22 mouse cellular contexts compared by ENCODE assay signal in the genomic region with DNA sequence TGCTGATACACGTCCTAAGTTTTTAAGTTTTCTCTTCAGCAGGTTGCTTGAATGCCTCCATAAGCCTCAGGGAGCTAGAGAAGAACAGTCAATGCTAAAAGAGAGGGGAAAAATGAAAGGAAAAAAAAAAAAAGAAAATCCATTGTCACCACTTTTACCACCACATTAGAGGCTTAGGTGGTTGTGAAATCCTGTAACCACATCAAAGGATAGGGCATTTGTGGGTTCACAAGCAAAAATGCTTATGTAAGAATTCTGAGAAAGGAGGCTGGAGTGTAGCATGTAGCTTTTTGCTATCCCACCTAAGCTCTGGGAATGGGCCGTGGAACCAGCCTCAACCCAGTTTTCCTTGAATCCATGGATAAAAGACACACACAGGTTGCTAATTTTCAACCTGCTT.
"Had no signal": no experiment of that assay in that cellular context is flagged by ENCODE, and none has a peak within 500 bp of the region (broad histone marks: within the 10 kb centered on the region; RNA-seq: fewer than 3 reads in every experiment).

No protein-coding gene starts in this region.

- DNase-seq: heart, postnatal 10 days; heart, postnatal 14 days; heart, postnatal 36 days; heart, postnatal 4 days; kidney, adult 11 months; kidney, adult 18-20 months; kidney, adult 2 months; kidney, adult 8-10 months; kidney, adult 9 months; kidney, postnatal 10 days; kidney, postnatal 14 days; kidney, postnatal 25 days; kidney, postnatal 36 days; kidney, postnatal 4 days; layer of hippocampus, adult 9-11 months; layer of hippocampus, postnatal 36 days had no signal

- ATAC-seq: hindbrain, embryonic 16.5 days; hindbrain, postnatal 0 days; inflammation-experienced regulatory T-cells, adult 6 months; intestine, embryonic 15.5 days; intestine, embryonic 16.5 days; intestine, postnatal 0 days had no signal
